Mouse (Mus musculus) brown adipose tissue, adult 24 weeks (tissue): ENCODE results near the gene Cnfn. TPM values are rescaled to one million over a fixed set of nuclear protein-coding genes. Genes with fewer than 3 reads are reported as not detected.
"Not testable (repeated sequence)": the region's sequence is repeated elsewhere in the genome, so short reads cannot be mapped to it uniquely, and the experiment has no call there.

ENCODE experiments used
- H3K27ac ChIP-seq: fragments of 200-500 bp; replicated peaks from 2 replicates; pipeline ENCODE4 v1.5.1; 2012; ENCODE audit warnings: low read depth, mild to moderate bottlenecking, low read length
- H3K4me1 ChIP-seq: fragments of 200-500 bp; 2 replicates; pipeline ENCODE4 v1.6.1; 2012; ENCODE audit warnings: low read length, mixed read lengths; ENCODE audit not compliant: control insufficient read depth, insufficient read depth, insufficient read length
- H3K4me3 ChIP-seq: fragments of 200-500 bp; 2 replicates; pipeline ENCODE4 v1.5.1; 2012; ENCODE audit warnings: low read depth, mild to moderate bottlenecking, low read length, moderate library complexity; ENCODE audit not compliant: insufficient read depth
- polyA plus RNA-seq: library from polyadenylated mRNA; stranded (reverse); fragments of >200 nt; gene quantifications from 2 replicates; pipeline ENCODE4 v1.2.4, GENCODE M21; 2012; ENCODE audit not compliant: missing spikeins, insufficient read depth, insufficient read length

The Cnfn gene
- not detected in 2 replicates for polyA plus RNA-seq

DNA sequence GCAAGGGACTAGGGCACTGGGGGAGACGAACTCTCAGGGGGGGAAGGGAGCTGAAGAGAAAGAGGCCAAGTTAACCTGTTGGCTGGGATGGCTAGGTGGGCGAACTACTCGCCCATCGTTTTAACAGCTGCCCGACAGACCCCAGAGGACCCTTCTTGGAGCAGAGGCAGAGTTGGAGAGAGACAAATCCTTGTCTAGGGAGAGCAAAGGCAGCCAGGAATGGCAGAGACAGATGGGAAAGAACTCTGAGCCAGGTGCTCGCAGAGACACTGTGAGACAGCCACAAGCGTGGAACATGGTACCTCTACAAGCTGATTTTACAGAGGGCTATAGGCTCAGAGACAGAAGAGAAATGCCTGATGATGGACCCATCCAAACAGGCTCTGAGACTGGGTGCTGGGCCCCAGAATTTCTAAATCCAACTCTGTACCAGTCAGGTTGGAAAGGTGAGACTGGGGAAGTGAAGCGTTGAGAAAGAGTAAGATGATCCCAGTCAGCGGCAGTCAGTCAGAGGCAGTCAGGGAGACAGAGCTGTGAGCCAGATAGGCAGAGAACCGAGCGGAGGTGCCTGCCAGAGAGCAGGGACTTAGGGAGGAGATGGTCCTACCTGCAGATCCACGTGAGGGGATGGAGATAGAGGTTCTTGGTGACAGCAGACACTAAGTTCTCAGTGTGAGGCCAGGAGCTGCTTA, at the start of gene Cnfn:
TSS of gene Cnfn (minus strand) at position 667 of the 692 bp plus-strand sequence.
- Histone ChIP-seq H3K4me1 (no peaks in the 10 kb centered on the region), H3K4me3 (no peak within 1 kb of the TSS), H3K27ac (no peak within 1 kb of the TSS)

DNA sequence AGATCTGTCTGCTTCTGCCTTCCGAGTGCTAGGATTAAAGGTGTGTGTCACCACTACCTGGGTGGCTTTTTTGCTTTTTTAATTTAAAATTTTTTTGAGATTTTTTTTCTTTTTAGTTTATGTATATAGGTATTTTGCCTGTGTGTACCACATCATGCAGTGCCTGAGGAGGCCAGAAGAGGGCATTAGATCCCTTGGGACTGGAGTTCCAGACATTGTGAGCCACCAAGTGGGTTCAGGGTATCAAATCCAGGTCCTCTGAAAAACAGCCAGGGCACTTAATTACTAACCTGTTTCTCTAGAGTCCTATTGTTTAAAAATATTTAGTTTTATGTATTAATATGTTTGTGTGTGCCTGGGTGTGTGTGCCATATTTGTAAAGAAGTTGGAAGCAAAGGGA, 48.1 kb upstream of the Cnfn start:
- H3K4me1 ChIP-seq, result no peaks in the 10 kb centered on the region
- H3K4me3 ChIP-seq, result no peak overlapping the region
- H3K27ac ChIP-seq, result no peak overlapping the region

DNA sequence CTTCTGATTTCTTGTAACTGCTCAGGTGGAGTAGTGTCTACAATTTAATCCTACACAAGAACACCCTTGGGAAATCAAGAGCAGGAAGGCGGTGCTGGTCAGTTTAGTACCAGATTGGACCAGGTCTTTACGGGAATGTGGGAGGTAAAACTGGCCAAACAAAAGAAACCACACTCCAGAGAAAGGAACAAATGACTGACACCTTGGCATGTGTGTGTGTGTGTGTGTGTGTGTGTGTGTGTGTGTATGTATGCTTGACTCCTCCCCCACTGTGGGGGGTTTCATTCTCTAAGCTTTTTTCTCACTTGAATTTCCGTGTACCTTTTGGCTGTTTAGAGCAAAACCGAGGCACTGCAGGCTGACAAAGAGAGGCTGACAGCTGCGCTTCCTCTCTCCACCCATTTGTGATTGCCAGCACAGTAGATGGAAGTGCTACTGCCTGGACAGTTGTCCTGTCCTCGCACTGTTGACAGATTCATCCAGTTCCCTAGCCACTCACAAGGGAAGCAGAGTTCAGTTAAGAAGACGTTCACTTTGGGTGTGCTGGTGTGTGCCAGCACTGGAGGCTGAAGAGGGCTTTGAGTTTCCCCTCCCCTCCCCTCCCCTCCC, 43.4 kb upstream of the Cnfn start, which contains the start of gene Cxcl17:
TSS of gene Cxcl17 (minus strand) at position 54 of the 609 bp plus-strand sequence.
- no peak within 1 kb of the TSS for H3K4me3 ChIP-seq
- no peak within 1 kb of the TSS for H3K27ac ChIP-seq

DNA sequence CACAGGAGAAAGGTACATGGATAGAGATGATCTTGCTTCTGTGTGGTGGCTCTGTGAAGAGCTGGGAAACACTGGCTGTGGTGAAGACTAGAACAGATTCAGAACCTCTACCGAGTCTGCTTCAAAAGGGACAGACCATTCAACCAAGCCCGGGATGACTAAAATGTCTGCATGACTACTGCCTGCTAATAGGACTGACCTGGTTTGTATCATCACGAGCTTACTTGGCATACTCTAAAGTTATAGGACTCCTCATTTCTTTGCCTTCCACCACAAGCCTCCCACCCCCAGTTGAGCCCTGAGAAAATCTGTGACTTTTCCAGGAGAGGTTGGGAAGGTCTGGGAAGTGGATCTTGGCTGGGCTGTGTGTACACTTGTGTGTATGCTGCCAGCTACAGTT, 42.3 kb upstream of the Cnfn start:
- H3K4me1 ChIP-seq, result no peaks in the 10 kb centered on the region
- H3K27ac ChIP-seq, result no peak overlapping the region
- H3K4me3 ChIP-seq, result no peak overlapping the region

More for the DNA sequence above, 43.4 kb upstream of the Cnfn start, which contains the start of gene Cxcl17:
- no peaks in the 10 kb centered on the region for H3K4me1 ChIP-seq

DNA sequence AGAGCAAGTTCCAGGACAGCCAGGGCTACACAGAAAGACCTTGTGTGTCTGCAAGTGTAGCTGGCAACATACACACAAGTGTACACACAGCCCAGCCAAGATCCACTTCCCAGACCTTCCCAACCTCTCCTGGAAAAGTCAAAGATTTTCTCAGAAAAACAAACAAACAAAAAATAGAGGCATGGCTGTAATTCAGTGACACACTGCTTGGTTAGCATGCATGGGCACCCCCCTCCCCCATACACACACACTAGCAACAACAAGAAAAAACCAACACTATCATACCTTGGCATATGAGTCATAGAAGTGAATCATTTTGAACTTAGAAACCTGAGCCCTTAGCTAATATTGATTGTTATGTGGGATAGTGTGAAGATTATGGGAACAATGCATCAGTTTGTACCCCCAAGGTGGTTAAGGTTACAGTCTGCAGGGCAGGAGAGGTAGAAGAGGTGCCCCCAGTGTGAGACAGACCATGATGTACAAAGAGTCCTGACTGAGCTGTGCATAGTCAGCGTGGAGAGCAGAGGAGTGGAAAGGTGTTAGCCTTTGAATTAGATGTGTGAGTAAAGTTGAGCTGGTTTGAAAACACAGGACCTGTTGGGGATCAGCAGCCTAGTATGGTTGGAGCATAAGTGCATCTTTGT, 41.6 kb upstream of the Cnfn start:
- Histone ChIP-seq H3K27ac (no peak overlapping the region), H3K4me3 (no peak overlapping the region), H3K4me1 (no peaks in the 10 kb centered on the region)

DNA sequence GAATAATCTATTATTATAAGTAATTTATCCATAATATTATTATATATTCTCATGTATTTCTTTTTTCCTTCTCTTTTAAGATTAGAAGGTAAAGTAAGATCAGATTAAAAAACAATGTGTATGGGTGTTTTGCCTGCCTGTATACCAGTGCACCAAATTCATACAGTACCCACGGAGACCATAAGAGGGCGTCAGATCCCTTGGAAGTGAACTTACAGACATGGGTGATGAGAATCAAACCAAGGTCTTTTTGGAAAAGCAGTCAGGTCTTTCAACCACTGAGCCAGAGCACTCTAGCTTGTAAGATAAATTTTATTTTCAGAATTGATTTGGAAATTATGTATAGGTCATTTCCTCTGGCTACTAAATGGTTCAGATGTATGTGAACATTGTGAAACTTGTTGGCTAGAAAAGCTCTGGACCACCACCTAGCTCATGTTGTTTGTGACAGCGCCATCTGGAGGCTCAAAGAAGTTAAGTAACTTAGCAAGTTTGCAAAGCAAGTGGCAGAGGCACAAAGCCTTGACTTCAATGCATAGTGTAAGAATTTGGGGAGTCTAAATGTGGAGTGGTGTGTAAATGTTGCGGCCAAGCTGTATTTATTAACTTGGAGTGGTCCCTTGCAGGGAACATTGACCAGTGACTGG, 39.7 kb upstream of the Cnfn start:
- Histone ChIP-seq H3K4me1 (no peaks in the 10 kb centered on the region), H3K4me3 (no peak overlapping the region), H3K27ac (no peak overlapping the region)

DNA sequence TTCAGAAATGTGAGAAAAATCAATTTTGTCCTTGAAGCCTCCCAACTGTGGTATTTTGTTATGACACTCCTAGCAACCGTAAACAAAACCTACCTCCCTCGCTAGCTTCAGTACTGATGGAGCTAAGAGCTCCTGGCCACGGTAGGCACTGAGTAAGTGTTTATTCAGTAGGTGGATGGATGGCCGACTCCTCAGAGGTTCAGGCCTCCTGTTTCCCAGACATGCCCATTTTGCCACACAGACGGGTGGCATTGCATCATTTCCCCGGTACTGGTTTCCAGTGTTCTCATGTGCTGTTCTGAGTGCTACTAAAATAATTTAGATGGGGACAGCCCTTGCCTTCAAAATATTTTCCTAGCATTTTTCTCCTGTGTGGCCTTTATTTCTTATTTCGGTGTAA, 36.9 kb upstream of the Cnfn start:
- Histone ChIP-seq H3K27ac (no peak overlapping the region), H3K4me3 (no peak overlapping the region), H3K4me1 (peaks cover 5% of the 10 kb centered on the region; the same call in 1 of the 2 replicates)

DNA sequence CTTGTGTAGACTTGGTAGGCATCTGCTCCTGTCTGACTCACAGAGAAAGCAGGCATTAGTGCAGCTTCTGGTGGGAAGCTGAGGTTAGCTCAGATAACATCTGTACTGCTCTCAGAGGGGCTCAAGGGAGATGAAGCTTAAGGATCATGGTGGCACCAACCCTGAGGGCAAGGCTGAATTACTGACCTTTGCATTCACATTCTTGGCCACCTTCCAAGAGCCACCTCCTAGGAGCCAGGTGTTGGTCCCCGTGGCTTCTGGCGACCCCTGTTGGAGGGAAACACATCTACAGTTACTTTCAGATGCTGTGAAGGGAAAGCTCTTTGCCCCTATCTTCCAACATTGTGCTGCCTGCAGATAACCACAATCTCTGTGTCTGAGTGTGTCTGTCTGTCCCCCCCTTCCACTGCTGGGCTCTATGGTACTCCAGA, 33.2 kb upstream of the Cnfn start:
- H3K27ac ChIP-seq, result no peak overlapping the region
- no peak overlapping the region for H3K4me3 ChIP-seq
- H3K4me1 ChIP-seq, result peaks cover 5% of the 10 kb centered on the region; the same call in 1 of the 2 replicates

DNA sequence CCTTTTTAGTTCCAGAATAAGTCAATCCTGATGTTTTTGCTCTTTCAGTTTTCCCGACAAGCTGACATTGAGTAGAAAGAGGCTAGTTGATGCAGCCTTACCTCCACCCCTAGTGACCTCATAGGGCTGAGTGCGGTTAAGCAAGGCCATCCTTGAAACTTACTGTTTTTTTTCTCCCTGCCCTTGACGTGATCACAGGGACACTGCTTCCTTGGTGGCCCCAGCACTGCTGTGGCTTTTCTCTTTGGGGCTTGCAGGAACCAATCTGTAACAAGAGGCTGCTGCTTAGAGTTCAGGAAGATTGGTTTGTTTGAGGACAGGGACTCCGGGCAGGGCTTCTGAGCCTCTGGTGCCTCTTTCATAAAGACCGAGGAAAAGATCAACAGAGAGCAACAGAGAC, 32.5 kb upstream of the Cnfn start:
- Histone ChIP-seq H3K4me3 (no peak overlapping the region), H3K27ac (no peak overlapping the region), H3K4me1 (peaks cover 5% of the 10 kb centered on the region; the same call in 1 of the 2 replicates)

DNA sequence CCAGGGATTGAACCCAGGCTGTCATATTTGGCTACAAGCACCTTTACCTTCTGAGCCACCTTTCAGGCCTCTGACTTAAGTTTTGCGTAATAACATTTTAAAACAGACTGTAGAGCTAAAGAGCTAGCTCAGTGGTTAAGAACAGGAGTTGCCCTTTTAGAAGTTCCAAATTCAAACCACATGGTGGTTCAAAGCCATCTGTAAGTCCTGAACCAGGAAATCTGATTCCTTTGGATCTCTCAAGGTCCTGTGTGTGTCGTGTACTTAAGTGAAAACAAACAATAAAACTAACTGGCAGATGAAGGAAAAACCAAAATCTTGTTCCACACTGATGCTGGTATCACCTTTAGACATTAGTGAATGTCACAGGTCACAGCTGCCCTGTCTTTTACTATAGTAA, 32.0 kb upstream of the Cnfn start:
- Histone ChIP-seq H3K27ac (no peak overlapping the region), H3K4me1 (peaks cover 7% of the 10 kb centered on the region; the same call in 1 of the 2 replicates), H3K4me3 (no peak overlapping the region)

DNA sequence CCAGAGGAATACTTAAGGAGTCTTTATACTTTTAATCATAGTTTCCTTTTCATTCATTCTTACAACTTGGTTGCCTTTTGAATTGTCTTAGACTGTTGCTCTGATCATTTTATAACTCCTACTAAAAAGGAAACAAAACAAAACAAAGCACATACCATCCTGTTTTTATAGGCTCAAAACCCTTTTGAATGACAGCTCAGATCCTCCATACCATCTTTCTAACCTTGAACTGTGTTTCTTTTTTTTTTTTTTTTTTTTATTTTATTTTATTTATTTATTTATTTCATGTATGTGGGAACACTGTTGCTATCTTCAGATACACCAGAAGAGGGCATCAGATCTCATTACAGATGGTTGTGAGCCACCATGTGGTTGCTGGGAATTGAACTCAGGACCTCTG, 29.5 kb upstream of the Cnfn start:
- not testable (repeated sequence) for H3K4me3 ChIP-seq, H3K27ac ChIP-seq
- H3K4me1 ChIP-seq, result peaks cover 12% of the 10 kb centered on the region; the same call in 1 of the 2 replicates

DNA sequence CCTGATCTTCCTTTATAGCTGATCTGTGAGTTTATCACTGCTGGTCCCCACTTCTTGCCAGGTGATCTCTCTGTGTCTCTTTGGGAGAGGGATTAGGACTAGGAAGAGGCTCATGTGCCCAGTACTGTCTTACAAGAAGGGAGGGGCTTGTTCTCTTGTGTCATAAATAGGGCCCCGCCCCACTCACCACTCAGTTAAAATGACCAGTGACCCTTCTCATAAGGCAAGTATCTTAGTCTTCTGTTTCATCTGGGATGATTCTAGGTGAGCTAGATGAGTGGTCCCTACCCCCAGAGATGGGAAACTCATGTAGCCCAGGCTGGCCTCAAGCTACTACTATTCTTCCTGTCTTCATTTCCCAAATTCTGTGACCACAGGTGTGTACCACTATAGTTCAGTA, 29.1 kb upstream of the Cnfn start, which contains the start of gene Lipe:
TSS of gene Lipe (minus strand) at position 101 of the 400 bp plus-strand sequence.
- Histone ChIP-seq H3K4me3 (no peak within 1 kb of the TSS), H3K27ac (no peak within 1 kb of the TSS), H3K4me1 (peaks cover 12% of the 10 kb centered on the region; the same call in 1 of the 2 replicates)

DNA sequence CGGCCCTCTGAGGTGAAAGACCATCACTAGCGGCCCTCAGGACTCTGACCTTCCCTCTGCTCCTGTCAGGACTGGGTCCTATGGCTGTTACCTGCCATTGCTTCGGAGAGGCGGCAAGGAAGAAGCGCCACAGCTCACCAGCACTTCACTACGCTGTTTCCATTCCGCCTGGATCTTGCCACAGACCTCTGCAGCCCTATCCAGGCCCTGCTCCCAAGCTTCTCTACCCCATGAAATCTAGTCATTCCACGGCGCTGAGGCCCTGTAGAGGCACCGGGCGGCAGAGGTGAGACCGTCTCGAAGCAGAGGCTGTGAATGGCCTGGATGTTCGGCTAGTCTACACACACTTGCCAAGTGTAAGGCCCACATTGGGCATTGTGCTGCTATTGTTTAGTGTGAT, 27.1 kb upstream of the Cnfn start:
- peak overlapping the region; percentile 94 for H3K27ac ChIP-seq
- H3K4me1 ChIP-seq, result peaks cover 7% of the 10 kb centered on the region; the same call in 1 of the 2 replicates
- peak overlapping the region; percentile 53 for H3K4me3 ChIP-seq

DNA sequence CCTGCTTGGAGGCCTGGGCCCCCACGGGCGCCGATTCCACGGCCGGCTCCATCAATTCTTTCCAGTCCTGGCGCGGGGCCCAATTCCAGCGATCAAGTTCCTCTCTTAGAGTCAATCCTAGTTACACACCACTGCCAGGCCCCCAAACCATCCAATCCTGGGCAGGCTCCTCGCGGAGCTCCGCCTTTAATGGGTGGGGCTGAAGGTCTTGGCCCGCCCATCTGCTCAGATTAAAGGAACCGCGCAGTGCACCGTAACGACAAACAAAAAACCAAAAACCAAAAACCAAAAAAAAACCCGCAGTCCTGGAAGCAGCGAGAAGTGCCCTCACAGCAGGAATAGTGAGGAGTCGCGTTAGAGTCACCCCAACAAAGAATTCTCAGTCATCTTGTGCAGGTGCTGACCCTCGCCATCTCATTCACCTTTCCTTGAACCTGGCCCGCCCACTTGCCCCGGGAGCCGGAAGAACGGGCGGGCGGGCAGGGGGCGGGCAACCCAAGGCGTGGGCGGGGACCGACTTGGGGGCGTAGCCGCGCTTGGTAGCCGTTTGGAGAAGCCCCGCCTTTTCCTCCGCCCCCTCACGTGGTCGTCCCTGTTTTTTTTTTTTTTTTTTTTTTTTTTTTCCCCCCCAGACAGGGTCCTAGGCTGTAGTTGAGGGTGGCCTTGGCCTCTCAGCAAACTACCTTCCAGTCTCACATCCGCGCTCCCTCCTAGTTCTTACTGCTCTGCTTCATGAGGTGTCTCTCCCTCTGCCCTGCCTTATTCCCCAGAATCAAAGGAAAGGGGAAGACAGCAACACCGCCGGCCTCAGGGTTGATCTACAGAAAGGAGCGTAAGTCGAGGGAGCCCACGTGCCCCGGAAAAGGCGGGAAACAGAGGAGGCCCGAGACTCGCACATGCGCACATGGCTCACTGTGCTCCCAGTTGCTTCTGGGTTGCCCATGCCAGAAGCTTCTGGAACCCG, 26.3 kb upstream of the Cnfn start:
- peak overlapping the region; percentile 95 for H3K4me3 ChIP-seq
- H3K4me1 ChIP-seq, result peaks cover 10% of the 10 kb centered on the region; the same call in 1 of the 2 replicates
- peak overlapping the region; percentile 94 for H3K27ac ChIP-seq
